ENCODE assay signal across 9 mouse cellular contexts in the genomic region with DNA sequence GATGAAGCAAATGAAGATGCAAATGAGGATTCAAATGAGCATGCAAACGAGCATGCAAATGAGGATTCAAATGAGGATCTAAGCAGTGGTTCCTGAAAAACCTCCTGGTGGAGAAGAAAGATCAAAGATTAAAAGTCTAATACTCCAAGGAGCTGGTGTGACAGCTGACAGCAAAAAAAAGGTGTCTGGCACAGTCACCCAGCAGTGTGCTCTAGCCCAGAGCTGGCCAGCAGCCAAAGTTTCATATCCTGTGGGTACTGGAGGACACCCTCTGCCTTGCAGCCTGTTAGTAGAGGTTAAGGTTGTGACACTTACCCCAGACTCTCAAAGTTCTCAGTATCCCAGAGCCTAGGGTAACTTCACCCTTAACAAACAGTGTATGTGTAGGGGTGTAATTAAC.
DNase-seq lines count a peak whose midpoint lies in the region; ATAC-seq lines count a peak whose summit lies in the region.
"Had no signal": no experiment of that assay in that cellular context is flagged by ENCODE, and none has a peak within 500 bp of the region (broad histone marks: within the 10 kb centered on the region; RNA-seq: fewer than 3 reads in every experiment).

No protein-coding gene starts in this region.

- H3K36me3 ChIP-seq in kidney, embryonic 14.5 days (ENCODE audit: control insufficient read depth, insufficient read depth, low read length) = no peaks in the 10 kb centered on the region
- H3K36me3 ChIP-seq in liver, embryonic 11.5 days (ENCODE audit: control insufficient read depth, insufficient read depth, low read length) = no peaks in the 10 kb centered on the region
- H3K36me3 ChIP-seq in neural tube, embryonic 14.5 days (ENCODE audit: control insufficient read depth, insufficient read depth, low read length) = no peaks in the 10 kb centered on the region

- WGBS in kidney, embryonic 14.5 days = 74% methylated on average over 1 of the region's 1 CpGs
- WGBS in liver, embryonic 11.5 days = 63% methylated on average over 1 of the region's 1 CpGs
- WGBS in neural tube, embryonic 14.5 days = 42% methylated on average over 1 of the region's 1 CpGs

- no peak overlapping the region for H3K4me3 ChIP-seq in kidney, embryonic 14.5 days (ENCODE audit: low read length)
- no peak overlapping the region for H3K4me3 ChIP-seq in liver, embryonic 11.5 days (ENCODE audit: low read depth, low read length)
- H3K4me3 ChIP-seq in neural tube, embryonic 14.5 days (ENCODE audit: low read depth, low read length) = no peak overlapping the region
- H3K4me3 ChIP-seq: erythroblast, embryonic 14.5 days had no signal

- no peak overlapping the region for H3K9ac ChIP-seq in kidney, embryonic 14.5 days (ENCODE audit: low read depth, low read length)
- H3K9ac ChIP-seq in liver, embryonic 11.5 days (ENCODE audit: low read depth, low read length) = no peak overlapping the region
- H3K9ac ChIP-seq in neural tube, embryonic 14.5 days (replicated peaks; ENCODE audit: low read depth, low read length) = no peak overlapping the region

- no peak for ATAC-seq in kidney, embryonic 14.5 days (ENCODE audit: low FRiP score, low TSS enrichment)
- ATAC-seq in liver, embryonic 11.5 days (replicated peaks; ENCODE audit: low FRiP score) = peak; percentile 61; the same call in 1 of the 2 replicates
- ATAC-seq in neural tube, embryonic 14.5 days (ENCODE audit: low read depth) = peak; percentile 89

- no peaks in the 10 kb centered on the region for H3K9me3 ChIP-seq in kidney, embryonic 14.5 days (ENCODE audit: control insufficient read depth, low read length)
- H3K9me3 ChIP-seq in liver, embryonic 11.5 days (ENCODE audit: control insufficient read depth, low read length) = no peaks in the 10 kb centered on the region
- H3K9me3 ChIP-seq in neural tube, embryonic 14.5 days (ENCODE audit: control insufficient read depth, low read length) = no peaks in the 10 kb centered on the region

- no peaks in the 10 kb centered on the region for H3K4me1 ChIP-seq in kidney, embryonic 14.5 days (ENCODE audit: control insufficient read depth, insufficient read depth, low read length)
- H3K4me1 ChIP-seq in liver, embryonic 11.5 days (replicated peaks; ENCODE audit: control insufficient read depth, insufficient read depth, low read length) = 0 out of 2 replicates have a peak, but pooled peaks cover 5% of the 10 kb centered on the region
- H3K4me1 ChIP-seq in neural tube, embryonic 14.5 days (ENCODE audit: control insufficient read depth, insufficient read depth, low read length) = peaks cover 9% of the 10 kb centered on the region

- no peaks in the 10 kb centered on the region for H3K27me3 ChIP-seq in kidney, embryonic 14.5 days (ENCODE audit: control insufficient read depth, insufficient read depth, low read length)
- no peaks in the 10 kb centered on the region for H3K27me3 ChIP-seq in liver, embryonic 11.5 days (replicated peaks; ENCODE audit: control insufficient read depth, insufficient read depth, low read length)
- H3K27me3 ChIP-seq in neural tube, embryonic 14.5 days (ENCODE audit: control insufficient read depth, insufficient read depth, low read length) = no peaks in the 10 kb centered on the region

- peak; percentile 45 for DNase-seq in kidney, adult 11 months
- peak; percentile 7 for DNase-seq in NIH3T3 (ENCODE audit: low read depth)
- DNase-seq in cerebellum, postnatal 25 days = peak; percentile 78 to 91
- peak; percentile 69 to 70 for DNase-seq in heart, postnatal 10 days
- no peak for DNase-seq in liver, embryonic 11.5 days (ENCODE audit: low spot score)
- no peak for DNase-seq in frontal cortex, postnatal 25 days (ENCODE audit: low spot score in 2 of 2)

- no peak overlapping the region for H3K27ac ChIP-seq in kidney, embryonic 14.5 days (ENCODE audit: low read depth, low read length)
- H3K27ac ChIP-seq in liver, embryonic 11.5 days (ENCODE audit: low read depth, low read length) = no peak overlapping the region
- H3K27ac ChIP-seq in neural tube, embryonic 14.5 days (ENCODE audit: low read depth, low read length) = peak overlapping the region; percentile 48; the same call in 1 of the 2 replicates

- intact Hi-C loops in heart, postnatal 10 days (cut with DNase I) = no loop called here

- H3K4me2 ChIP-seq in kidney, embryonic 14.5 days (replicated peaks; ENCODE audit: low read depth, low read length) = no peak overlapping the region
- no peak overlapping the region for H3K4me2 ChIP-seq in liver, embryonic 11.5 days
- no peak overlapping the region for H3K4me2 ChIP-seq in neural tube, embryonic 14.5 days (ENCODE audit: low read depth, low read length)

Comparison
In these comparisons a context has a peak if more than half of its experiments do, and no peak if none do; other contexts are left out.
1. DNase-seq: peak in kidney, adult 11 months (single experiment), NIH3T3 (single experiment), cerebellum, postnatal 25 days (2 of 2) and heart, postnatal 10 days (2 of 2); none in liver, embryonic 11.5 days (single experiment) and frontal cortex, postnatal 25 days (0 of 2).